Mouse (Mus musculus): ENCODE measurements around the gene Klk4. TPM values are rescaled to one million over a fixed set of nuclear protein-coding genes. Genes with fewer than 3 reads are reported as not detected.

Gene Klk4
- total and polyA plus RNA-seq, 3 experiments: not detected

GRCm38 (mm10) chr7:43919559-43920451 is 38.8 kb downstream of the Klk4 start (continued):
- TF ChIP-seq RAD21 (IDR thresholded peaks at IDR 0.05; ENCODE audit: low read depth, low read length): peak; percentile 61

GRCm38 (mm10) chr7:43920582-43920981 is 39.6 kb downstream of the Klk4 start:
- dilution Hi-C loops (cut with MboI; ENCODE audit: extremely low pct_ligation_motif_present, extremely low pct_unique_long_range_greater_than_20kb, low sequenced_read_pairs) (no loop called here), in situ Hi-C loops (cut with MboI; ENCODE audit: low pct_ligation_motif_present, low pct_unique_long_range_greater_than_20kb, low sequenced_read_pairs) (loop anchor here (5.0 kb wide), 1 partner anchor 38 kb away; the partner anchor contains the start of gene Klk4)
- no peaks in the 10 kb centered on the region for H3K79me2 ChIP-seq (replicated peaks; ENCODE audit: control insufficient read depth, extremely low read depth, insufficient read depth, poor library complexity, severe bottlenecking)
- H3K36me3 ChIP-seq (replicated peaks in 1 of 2; ENCODE audit: control insufficient read depth in 1 of 2, insufficient read depth in 1 of 2, low read length in 1 of 2): no peaks in the 10 kb centered on the region
- H3K9ac ChIP-seq (ENCODE audit: insufficient read depth, low read depth): no peak overlapping the region
- no peak for DNase-seq (ENCODE audit: extremely low read depth)
- H3K4me1 ChIP-seq (ENCODE audit: control insufficient read depth in 1 of 2, insufficient read depth in 2 of 2): peaks cover 0 to 8% of the 10 kb centered on the region in 2 experiments; a peak in 2 of 4 replicates
- H3K4me3 ChIP-seq (replicated peaks in 1 of 3; ENCODE audit: low read depth in 2 of 3, low read length in 2 of 3, poor library complexity in 1 of 3): no peak overlapping the region
- H3K9me3 ChIP-seq (replicated peaks; ENCODE audit: low read length): no peaks in the 10 kb centered on the region
- peaks cover 87% of the 10 kb centered on the region for H3K27me3 ChIP-seq (replicated peaks)
- no peak overlapping the region for H3K27ac ChIP-seq (ENCODE audit: insufficient read depth, low read depth)
- no peak for TF ChIP-seq ZKSCAN1 (IDR thresholded peaks at IDR 0.05; ENCODE audit: borderline replicate concordance, low read depth, low read length)
- TF ChIP-seq POLR2A (IDR thresholded peaks at IDR 0.05; ENCODE audit: low read depth, low read length): no peak
- TF ChIP-seq RAD21 (IDR thresholded peaks at IDR 0.05; ENCODE audit: low read depth, low read length): no peak
- TF ChIP-seq TCF12 (IDR thresholded peaks at IDR 0.05; ENCODE audit: low read depth, low read length): no peak
- no peak for TF ChIP-seq MAFK (IDR thresholded peaks at IDR 0.05; ENCODE audit: insufficient replicate concordance, low read length)
- TF ChIP-seq E2F4 (IDR thresholded peaks at IDR 0.05; ENCODE audit: insufficient replicate concordance, low read depth, low read length): no peak
- no peak for TF ChIP-seq MYC (IDR thresholded peaks at IDR 0.05; ENCODE audit: low read depth, low read length)
- no peak for TF ChIP-seq NELFE (IDR thresholded peaks at IDR 0.05; ENCODE audit: low read depth, low read length)
- no peak for TF ChIP-seq CHD2 (IDR thresholded peaks at IDR 0.05; ENCODE audit: low read length)
- no peak for TF ChIP-seq CTCF (conservative IDR thresholded peaks at IDR 0.05 in 1 of 2, IDR thresholded peaks at IDR 0.05 in 1 of 2; ENCODE audit: low read depth in 2 of 2, low read length in 2 of 2)
- TF ChIP-seq USF1 (IDR thresholded peaks at IDR 0.05; ENCODE audit: low read depth, low read length): no peak
- TF ChIP-seq IRF4 (IDR thresholded peaks at IDR 0.05; ENCODE audit: low read depth, low read length): no peak
- no peak for TF ChIP-seq SMC3 (IDR thresholded peaks at IDR 0.05; ENCODE audit: low read depth, low read length)
- H3K4me2 ChIP-seq (ENCODE audit: insufficient read depth, low read depth, poor library complexity, severe bottlenecking): no peak overlapping the region

DNA sequence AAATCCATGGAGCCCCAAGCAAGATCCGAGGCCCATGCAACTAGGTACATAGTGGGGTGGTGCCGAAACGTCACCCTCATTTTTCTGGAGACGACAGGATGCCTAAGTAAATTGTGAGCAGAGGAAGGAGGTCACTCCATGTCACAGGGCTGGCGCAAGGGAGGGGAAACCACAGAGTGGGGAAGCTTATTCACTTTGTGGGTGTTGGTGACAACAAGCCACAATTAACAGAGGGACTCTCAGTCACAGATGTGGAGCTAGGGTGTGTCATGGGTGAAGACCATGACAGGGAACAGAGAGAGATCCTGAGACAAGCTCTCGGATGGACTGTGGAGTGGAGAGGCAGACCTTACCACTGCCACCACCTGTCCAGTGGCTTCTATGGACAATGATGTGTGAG is 40.1 kb downstream of the Klk4 start:
- dilution Hi-C loops (cut with MboI; ENCODE audit: extremely low pct_ligation_motif_present, extremely low pct_unique_long_range_greater_than_20kb, low sequenced_read_pairs): no loop called here
- no peaks in the 10 kb centered on the region for H3K36me3 ChIP-seq (replicated peaks in 1 of 2; ENCODE audit: control insufficient read depth in 1 of 2, insufficient read depth in 1 of 2, low read length in 1 of 2)

More for the DNA sequence above, 40.1 kb downstream of the Klk4 start:
- Histone ChIP-seq H3K9ac (ENCODE audit: insufficient read depth, low read depth) (no peak overlapping the region), H3K4me1 (ENCODE audit: control insufficient read depth in 1 of 2, insufficient read depth in 2 of 2) (peaks cover 0 to 8% of the 10 kb centered on the region in 2 experiments; a peak in 2 of 4 replicates), H3K27me3 (replicated peaks) (peaks cover 83% of the 10 kb centered on the region), H3K9me3 (replicated peaks; ENCODE audit: low read length) (no peaks in the 10 kb centered on the region), H3K79me2 (replicated peaks; ENCODE audit: control insufficient read depth, extremely low read depth, insufficient read depth, poor library complexity, severe bottlenecking) (no peaks in the 10 kb centered on the region), H3K4me2 (ENCODE audit: insufficient read depth, low read depth, poor library complexity, severe bottlenecking) (no peak overlapping the region), H3K4me3 (replicated peaks in 1 of 3; ENCODE audit: low read depth in 2 of 3, low read length in 2 of 3, poor library complexity in 1 of 3) (no peak overlapping the region), H3K27ac (ENCODE audit: insufficient read depth, low read depth) (no peak overlapping the region)
- no peak for DNase-seq (ENCODE audit: extremely low read depth)
- no peak for TF ChIP-seq TCF12 (IDR thresholded peaks at IDR 0.05; ENCODE audit: low read depth, low read length)
- TF ChIP-seq IRF4 (IDR thresholded peaks at IDR 0.05; ENCODE audit: low read depth, low read length): no peak
- in situ Hi-C loops (cut with MboI; ENCODE audit: low pct_ligation_motif_present, low pct_unique_long_range_greater_than_20kb, low sequenced_read_pairs): loop anchor here (5.0 kb wide), 1 partner anchor 39 kb away; the partner anchor contains the start of gene Klk4
